Mouse (Mus musculus): ENCODE data around the gene Tjp2.
"Not testable (repeated sequence)": the region's sequence is repeated elsewhere in the genome, so short reads cannot be mapped to it uniquely, and the experiment has no call there.

Gene Tjp2

DNA sequence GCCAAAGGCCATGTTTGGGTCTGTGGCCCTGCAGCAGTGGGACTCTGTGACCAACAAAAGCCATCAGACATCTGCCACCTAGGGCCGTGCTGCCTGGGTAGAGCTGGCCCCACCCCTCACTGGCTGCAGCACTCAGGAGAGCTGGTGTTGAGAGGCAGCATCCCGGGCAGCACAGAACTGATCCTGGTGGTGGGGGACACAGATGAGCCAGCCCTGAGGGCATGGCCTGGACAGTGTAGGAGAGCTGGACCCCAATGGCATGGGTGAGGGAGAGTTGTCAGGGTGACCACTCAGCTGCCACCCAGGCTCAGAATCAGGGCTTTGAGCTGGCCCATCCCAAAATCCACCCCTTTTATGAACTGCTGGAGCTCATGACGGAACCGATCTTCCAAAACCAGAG, 87.4 kb downstream of the Tjp2 start:
- intact Hi-C loops (cut with DNase I): no loop called here

- intact Hi-C loops (cut with DNase I): no loop called here
Observed at GRCm38 (mm10) chr19:24134991-24135390, 89.8 kb downstream of the Tjp2 start.

DNA sequence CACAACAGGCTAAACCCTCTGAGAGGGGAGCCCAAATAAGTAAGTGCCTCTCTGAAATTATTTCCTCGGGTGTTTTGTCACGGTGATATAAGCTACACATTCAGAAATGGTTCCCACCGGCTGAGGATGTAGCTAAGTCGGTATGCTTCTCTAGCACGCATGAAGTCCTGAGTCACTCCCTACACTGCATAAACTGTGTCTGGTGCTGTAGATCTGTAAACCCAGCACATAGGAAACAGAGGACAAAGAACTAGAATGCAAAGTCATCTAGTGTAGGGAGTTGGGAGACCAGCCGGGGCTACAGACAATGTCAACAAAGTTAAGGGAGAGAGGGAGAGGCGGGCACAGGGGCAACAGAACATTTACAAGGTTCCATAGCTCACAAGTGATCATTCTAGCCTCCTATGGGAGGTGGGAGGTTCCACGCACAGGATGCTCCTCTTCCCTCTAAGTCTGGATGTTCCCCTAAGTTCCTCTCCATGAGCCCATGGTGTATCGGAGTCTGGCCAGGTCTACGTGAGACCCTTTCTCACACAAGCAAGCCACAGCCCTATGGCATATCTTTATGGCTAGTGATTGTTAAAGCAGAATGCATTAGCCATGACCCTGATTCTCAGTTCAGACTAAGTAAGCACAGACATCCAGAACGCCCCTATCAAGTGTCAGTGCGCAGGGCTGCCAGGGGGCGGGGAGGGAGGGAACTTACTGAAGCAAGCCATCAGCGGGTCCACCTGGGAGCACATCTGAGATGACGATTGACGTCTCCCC, 90.5 kb downstream of the Tjp2 start:
- intact Hi-C loops (cut with DNase I): no loop called here

DNA sequence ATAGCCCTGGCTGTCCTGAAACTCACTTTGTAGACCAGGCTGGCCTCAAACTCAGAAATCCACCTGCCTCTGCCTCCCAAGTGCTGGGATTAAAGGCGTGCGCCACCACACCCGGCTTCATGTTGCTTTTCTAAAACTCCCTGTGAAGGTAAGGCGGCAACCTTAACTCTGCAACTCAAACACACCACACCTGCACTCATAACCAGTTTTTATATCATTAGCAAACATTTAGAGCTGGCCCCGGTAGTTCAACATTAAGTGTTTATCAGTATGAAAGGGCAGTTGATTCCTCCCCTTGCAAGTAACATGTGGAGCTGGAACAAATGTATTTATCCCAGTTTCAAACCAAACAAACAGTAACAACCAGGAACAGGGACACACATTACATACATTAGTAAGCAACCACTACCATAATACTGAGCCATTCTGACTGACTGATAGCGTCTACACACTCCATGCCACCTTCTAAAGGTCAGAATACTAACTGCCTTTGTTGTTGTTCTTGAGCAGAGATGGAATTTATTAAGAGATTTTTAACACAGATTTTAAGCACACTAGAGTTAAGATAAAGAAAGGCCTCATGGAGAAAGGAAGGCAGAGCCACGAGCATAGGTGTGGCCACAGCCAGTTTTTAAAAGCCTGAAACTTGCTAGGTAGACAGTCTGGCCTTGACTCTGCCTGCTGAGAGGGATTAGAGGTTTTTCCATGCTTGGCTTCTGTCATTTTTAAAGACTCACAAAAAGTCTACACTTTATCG, 101.1 kb downstream of the Tjp2 start:
- intact Hi-C loops (cut with DNase I): no loop called here

DNA sequence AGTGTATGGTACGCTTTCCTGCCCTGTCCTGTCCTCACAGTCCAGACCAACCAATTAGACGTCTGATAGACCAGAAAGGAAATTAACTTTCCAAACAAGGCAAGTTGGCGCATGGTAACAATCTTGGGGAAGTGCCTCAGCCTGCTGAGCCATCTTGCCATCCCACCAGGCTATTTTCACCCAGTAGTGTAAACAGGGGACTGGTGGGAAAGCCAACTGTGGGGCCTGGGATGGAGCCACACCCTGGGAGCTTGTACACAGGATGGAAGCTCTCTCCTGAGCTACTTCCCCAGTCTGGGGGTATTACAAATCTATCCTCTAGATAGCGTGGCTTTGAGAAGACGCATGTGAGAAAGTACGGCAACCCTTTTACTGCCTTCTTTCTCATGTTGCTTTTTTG, 101.7 kb downstream of the Tjp2 start:
- intact Hi-C loops (cut with DNase I): no loop called here

GRCm38 (mm10) chr19:24122647-24123046, 102.2 kb downstream of the Tjp2 start:
- intact Hi-C loops (cut with DNase I): no loop called here

- intact Hi-C loops (cut with DNase I): no loop called here
Observed at GRCm38 (mm10) chr19:24120811-24121210, 104.0 kb downstream of the Tjp2 start.

DNA sequence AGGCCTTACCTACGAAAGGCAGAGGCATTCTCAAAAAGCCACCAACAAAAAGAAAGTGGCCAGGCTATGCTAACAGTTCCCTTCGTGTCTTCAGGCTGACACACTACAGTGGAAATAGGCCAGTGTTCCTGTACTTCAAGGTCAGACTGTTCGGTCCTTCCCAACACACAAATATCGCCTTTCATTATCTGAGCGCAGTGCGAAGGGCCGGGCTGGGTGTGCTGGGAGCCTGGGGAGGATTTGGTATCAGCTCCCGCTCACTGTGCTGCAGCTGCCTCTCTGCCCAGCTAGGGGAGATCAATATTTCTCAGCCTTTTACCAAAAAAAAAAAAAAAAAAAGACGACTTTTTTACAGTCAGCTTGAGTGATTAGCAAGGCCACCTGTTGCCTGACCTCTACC, 106.1 kb downstream of the Tjp2 start:
- intact Hi-C loops (cut with DNase I): no loop called here

DNA sequence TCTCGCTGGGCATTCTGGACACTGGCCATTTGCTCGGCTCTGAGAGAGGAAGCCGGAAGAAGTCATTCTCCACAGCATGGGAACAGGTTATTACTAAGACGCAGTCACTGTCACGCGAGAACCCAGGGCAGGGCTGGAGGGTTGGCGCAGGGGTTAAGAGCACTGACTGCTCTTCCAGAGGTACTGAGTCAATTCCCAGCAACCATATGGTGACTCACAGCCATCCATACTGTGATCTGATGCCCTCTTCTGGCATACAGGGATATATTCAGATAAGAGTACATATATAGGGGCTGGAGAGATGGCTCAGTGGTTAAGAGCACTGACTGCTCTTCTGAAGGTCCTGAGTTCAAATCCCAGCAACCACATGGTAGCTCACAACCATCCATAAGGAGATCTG, 113.2 kb downstream of the Tjp2 start:
- intact Hi-C loops (cut with DNase I): no loop called here

- intact Hi-C loops (cut with DNase I): no loop called here
Observed at GRCm38 (mm10) chr19:24107707-24108106, 117.1 kb downstream of the Tjp2 start.

DNA sequence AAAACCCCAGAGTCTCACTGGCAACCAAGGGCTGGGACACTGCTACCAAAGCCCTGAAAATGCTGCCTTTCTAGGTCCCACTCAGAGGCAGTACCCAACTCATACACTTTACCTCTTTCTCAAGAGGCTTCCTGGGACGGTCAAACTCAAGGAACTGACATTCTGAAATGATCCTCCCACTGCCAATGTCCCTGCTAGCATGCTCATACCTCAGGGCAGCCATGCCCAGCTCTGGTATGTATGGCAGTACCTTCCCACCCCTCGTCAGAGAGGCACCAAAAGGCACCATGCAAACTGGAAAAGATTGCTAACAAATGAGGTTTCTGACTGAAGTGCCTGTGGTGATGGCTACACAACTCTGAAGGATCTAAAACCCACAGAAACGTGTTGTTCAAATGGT, 121.0 kb downstream of the Tjp2 start:
- intact Hi-C loops (cut with DNase I): no loop called here

- intact Hi-C loops (cut with DNase I): no loop called here
Observed at GRCm38 (mm10) chr19:24102562-24103126, 122.2 kb downstream of the Tjp2 start.

DNA sequence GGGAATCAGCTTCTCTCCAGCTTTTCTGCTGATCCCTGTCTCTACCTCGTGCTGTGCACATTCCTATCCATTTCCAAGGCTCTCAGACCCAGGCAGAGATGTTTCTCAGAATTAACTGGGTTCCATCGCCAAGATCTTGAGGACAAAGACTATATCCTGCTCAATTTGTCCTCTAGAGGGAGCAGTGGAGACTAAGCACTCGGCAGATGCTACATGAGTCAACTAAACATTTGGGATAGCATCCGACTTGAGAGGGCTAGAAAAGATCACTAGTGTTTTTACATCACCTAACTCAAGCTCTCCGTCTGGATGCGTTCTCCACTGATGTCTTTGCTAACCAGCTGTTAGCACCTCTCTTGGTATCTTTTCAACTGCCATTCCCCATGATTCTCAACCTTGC, 123.6 kb downstream of the Tjp2 start:
- intact Hi-C loops (cut with DNase I): no loop called here

DNA sequence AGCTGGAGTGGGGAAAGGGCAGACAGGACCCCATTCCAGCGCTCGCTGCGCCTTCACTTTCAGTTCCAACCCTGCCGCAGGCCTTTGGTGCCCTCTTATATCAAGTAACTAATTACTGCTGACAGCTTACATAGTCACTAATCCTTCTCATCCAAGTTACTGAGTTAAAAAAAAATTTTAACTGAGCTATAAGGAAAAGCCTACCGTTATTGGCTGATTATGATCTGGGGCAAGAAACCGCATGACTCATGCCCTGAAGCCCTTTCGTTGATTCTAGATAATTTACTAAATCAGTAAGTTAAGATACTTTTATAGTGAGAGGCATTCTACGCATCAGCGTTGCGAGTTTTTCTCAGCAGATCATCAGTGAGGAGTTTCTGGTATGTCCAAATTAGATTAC, 126.1 kb downstream of the Tjp2 start:
- intact Hi-C loops (cut with DNase I): no loop called here

DNA sequence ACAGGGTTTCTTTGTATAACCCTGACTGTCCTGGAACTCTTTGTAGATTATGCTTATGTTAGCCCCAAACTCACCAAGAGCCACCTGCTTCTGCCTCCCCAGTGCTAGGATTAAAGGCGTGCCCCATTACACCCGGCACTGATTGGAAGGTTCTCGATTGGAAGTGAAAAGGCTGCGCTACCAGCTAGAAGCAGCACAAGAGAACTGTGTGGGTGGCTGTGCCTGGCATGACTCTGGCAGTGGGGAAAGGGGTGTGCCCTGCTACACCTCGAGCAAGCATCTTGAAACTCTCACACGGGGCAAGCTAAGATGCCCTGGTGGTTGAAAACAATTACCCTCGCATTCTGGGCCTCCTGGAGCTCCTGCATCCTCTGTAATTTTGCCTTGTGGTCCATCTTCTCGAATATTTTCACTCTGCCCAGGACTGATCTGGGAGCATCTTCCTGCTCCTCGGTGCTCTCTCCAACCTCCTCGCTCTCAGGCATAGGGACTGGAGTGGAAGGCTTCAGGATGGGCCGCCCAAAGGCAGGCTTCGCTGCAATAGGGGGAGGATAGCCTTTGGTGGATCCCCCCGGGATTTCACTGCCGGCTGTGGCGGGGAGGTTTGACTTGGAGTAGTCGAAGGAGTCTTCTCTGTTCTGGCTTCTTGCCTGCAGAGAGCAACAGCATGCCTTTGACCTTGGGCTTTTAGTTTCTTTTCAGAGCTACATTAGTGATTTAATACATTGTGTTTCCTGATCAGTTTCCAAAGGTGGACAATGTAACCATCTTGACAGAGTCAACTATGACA, 127.0 kb downstream of the Tjp2 start:
- intact Hi-C loops (cut with DNase I): no loop called here

- intact Hi-C loops (cut with DNase I): not testable (repeated sequence)
Observed at GRCm38 (mm10) chr19:24092060-24092459, 132.8 kb downstream of the Tjp2 start.

- intact Hi-C loops (cut with DNase I): no loop called here
Observed at GRCm38 (mm10) chr19:24090366-24090765, 134.5 kb downstream of the Tjp2 start.

GRCm38 (mm10) chr19:24085306-24085705, 139.5 kb downstream of the Tjp2 start:
- intact Hi-C loops (cut with DNase I): no loop called here

DNA sequence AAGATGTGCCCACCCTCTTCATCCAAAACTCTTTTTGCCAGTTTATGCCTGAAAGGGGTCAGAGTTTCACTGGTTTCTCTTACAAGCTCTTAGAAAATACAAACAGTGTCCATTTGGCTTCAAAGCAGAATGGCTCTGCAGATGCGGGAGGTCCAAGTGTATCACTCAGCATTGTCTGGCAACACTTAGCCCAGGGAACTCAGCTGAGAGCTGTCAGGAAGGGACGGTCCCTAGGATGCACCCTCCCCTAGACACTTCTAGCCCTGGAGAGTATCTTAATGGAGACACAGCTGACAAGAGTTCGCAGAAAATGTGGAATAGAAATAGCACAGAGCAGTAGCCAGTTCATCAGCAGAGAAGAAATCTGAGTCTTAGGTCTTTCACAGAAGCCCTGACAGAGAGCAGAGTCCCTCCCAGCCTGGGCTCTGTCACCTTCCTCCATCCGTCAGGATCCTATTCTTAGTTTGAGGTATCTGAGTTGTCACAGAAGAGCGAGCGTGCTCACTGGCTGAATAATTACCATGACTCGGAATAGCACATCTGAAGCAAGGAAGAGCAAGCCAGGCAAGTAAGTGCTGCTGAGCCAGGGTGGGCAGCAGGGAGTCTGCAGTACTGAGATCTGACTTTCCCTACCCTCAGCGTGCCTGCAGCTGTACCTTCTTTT, 144.3 kb downstream of the Tjp2 start:
- intact Hi-C loops (cut with DNase I): no loop called here

GRCm38 (mm10) chr19:24077658-24078057, 147.2 kb downstream of the Tjp2 start:
- intact Hi-C loops (cut with DNase I): no loop called here

GRCm38 (mm10) chr19:24076536-24076935, 148.3 kb downstream of the Tjp2 start:
- intact Hi-C loops (cut with DNase I): no loop called here

Data from adrenal gland (tissue).